Mouse (Mus musculus): ENCODE measurements around the gene Dnah2. TPM values are rescaled to one million over a fixed set of nuclear protein-coding genes. Genes with fewer than 3 reads are reported as not detected.

Gene Dnah2
- polyA plus RNA-seq, 1 experiment from 2014 or later, result 0.95 TPM

- peaks cover 72% of the 10 kb centered on the region for H3K4me1 ChIP-seq
- H3K27ac ChIP-seq, result peak overlapping the region; percentile 98
- H3K4me3 ChIP-seq, result peak overlapping the region; percentile 86
- peaks cover 32% of the 10 kb centered on the region for H3K27me3 ChIP-seq (ENCODE audit: insufficient read depth, poor library complexity, severe bottlenecking)
- no peaks in the 10 kb centered on the region for H3K9me3 ChIP-seq
- peak; percentile 98 for DNase-seq (ENCODE audit: low spot score)
- no peaks in the 10 kb centered on the region for H3K36me3 ChIP-seq
- under 1% methylated on average over 45 of the region's 45 CpGs for WGBS
These were observed 130.1 kb downstream of the Dnah2 start for GRCm38 (mm10) chr11:69418481-69419442.

- H3K4me3 ChIP-seq, result peak overlapping the region; percentile 86
- H3K4me1 ChIP-seq, result peaks cover 83% of the 10 kb centered on the region
- peaks cover 23% of the 10 kb centered on the region for H3K27me3 ChIP-seq (ENCODE audit: insufficient read depth, poor library complexity, severe bottlenecking)
- H3K9me3 ChIP-seq, result no peaks in the 10 kb centered on the region
- peak; percentile 97 for DNase-seq (ENCODE audit: low spot score)
- H3K27ac ChIP-seq, result peak overlapping the region; percentile 98
- under 1% methylated on average over 39 of the region's 39 CpGs for WGBS
- peaks cover 7% of the 10 kb centered on the region for H3K36me3 ChIP-seq
These were observed 131.2 kb downstream of the Dnah2 start for GRCm38 (mm10) chr11:69417449-69418384.

- Histone ChIP-seq H3K36me3 (peaks cover 12% of the 10 kb centered on the region), H3K27me3 (ENCODE audit: insufficient read depth, poor library complexity, severe bottlenecking) (peaks cover 16% of the 10 kb centered on the region), H3K9me3 (no peaks in the 10 kb centered on the region), H3K27ac (peak overlapping the region; percentile 98), H3K4me1 (peaks cover 90% of the 10 kb centered on the region), H3K4me3 (peak overlapping the region; percentile 86)
- no peak for DNase-seq (ENCODE audit: low spot score)
- 4% methylated on average over 8 of the region's 8 CpGs for WGBS
These were observed 131.9 kb downstream of the Dnah2 start for GRCm38 (mm10) chr11:69416921-69417448.

GRCm38 (mm10) chr11:69416509-69416908, 132.4 kb downstream of the Dnah2 start:
- under 1% methylated on average over 4 of the region's 4 CpGs for WGBS
- peaks cover 11% of the 10 kb centered on the region for H3K27me3 ChIP-seq (ENCODE audit: insufficient read depth, poor library complexity, severe bottlenecking)
- H3K27ac ChIP-seq, result peak overlapping the region; percentile 98
- peaks cover 92% of the 10 kb centered on the region for H3K4me1 ChIP-seq
- peaks cover 16% of the 10 kb centered on the region for H3K36me3 ChIP-seq
- no peaks in the 10 kb centered on the region for H3K9me3 ChIP-seq
- peak overlapping the region; percentile 86 for H3K4me3 ChIP-seq
- DNase-seq (ENCODE audit: low spot score), result no peak

- Histone ChIP-seq H3K27me3 (ENCODE audit: insufficient read depth, poor library complexity, severe bottlenecking) (peaks cover 5% of the 10 kb centered on the region; the same call in 1 of the 2 replicates), H3K4me3 (peak overlapping the region; percentile 86), H3K27ac (peak overlapping the region; percentile 98), H3K9me3 (no peaks in the 10 kb centered on the region), H3K36me3 (peaks cover 17% of the 10 kb centered on the region), H3K4me1 (peaks cover 92% of the 10 kb centered on the region)
- DNase-seq (ENCODE audit: low spot score), result no peak
- WGBS, result 1% methylated on average over 17 of the region's 25 CpGs
These were observed 133.1 kb downstream of the Dnah2 start for GRCm38 (mm10) chr11:69415668-69416451.

- no peaks in the 10 kb centered on the region for H3K27me3 ChIP-seq (ENCODE audit: insufficient read depth, poor library complexity, severe bottlenecking)
- WGBS, result 3% methylated on average over 3 of the region's 3 CpGs
- peaks cover 17% of the 10 kb centered on the region for H3K36me3 ChIP-seq
- H3K27ac ChIP-seq, result peak overlapping the region; percentile 98
- H3K4me1 ChIP-seq, result peaks cover 89% of the 10 kb centered on the region
- no peaks in the 10 kb centered on the region for H3K9me3 ChIP-seq
- no peak for DNase-seq (ENCODE audit: low spot score)
- peak overlapping the region; percentile 86 for H3K4me3 ChIP-seq
These were observed 133.6 kb downstream of the Dnah2 start for GRCm38 (mm10) chr11:69415327-69415667.

- peak overlapping the region; percentile 86 for H3K4me3 ChIP-seq
- no peak for DNase-seq (ENCODE audit: low spot score)
- no peaks in the 10 kb centered on the region for H3K27me3 ChIP-seq (ENCODE audit: insufficient read depth, poor library complexity, severe bottlenecking)
- H3K27ac ChIP-seq, result peak overlapping the region; percentile 98
- peaks cover 17% of the 10 kb centered on the region for H3K36me3 ChIP-seq
- no peaks in the 10 kb centered on the region for H3K9me3 ChIP-seq
- peaks cover 83% of the 10 kb centered on the region for H3K4me1 ChIP-seq
- WGBS, result 22% methylated on average over 4 of the region's 4 CpGs
These were observed 134.2 kb downstream of the Dnah2 start for GRCm38 (mm10) chr11:69414421-69415326.

GRCm38 (mm10) chr11:69413221-69414181, 135.4 kb downstream of the Dnah2 start, which contains the start of gene Kdm6b:
Gene Kdm6b (minus strand): TSS chr11:69413675.
- Histone ChIP-seq H3K36me3 (peaks cover 17% of the 10 kb centered on the region), H3K4me3 (peak within 1 kb of the TSS; percentile 86), H3K9me3 (no peaks in the 10 kb centered on the region), H3K27me3 (ENCODE audit: insufficient read depth, poor library complexity, severe bottlenecking) (no peaks in the 10 kb centered on the region), H3K4me1 (peaks cover 83% of the 10 kb centered on the region), H3K27ac (peak within 1 kb of the TSS; percentile 98)
- 40% methylated on average over 12 of the region's 12 CpGs for WGBS
- DNase-seq (ENCODE audit: low spot score), result no peak

GRCm38 (mm10) chr11:69412548-69412947, 136.4 kb downstream of the Dnah2 start:
- Histone ChIP-seq H3K4me1 (peaks cover 85% of the 10 kb centered on the region), H3K27ac (peak overlapping the region; percentile 98), H3K4me3 (peak overlapping the region; percentile 86), H3K9me3 (no peaks in the 10 kb centered on the region), H3K36me3 (peaks cover 23% of the 10 kb centered on the region), H3K27me3 (ENCODE audit: insufficient read depth, poor library complexity, severe bottlenecking) (no peaks in the 10 kb centered on the region)
- WGBS, result 57% methylated on average over 7 of the region's 7 CpGs
- no peak for DNase-seq (ENCODE audit: low spot score)

- Histone ChIP-seq H3K4me3 (peak overlapping the region; percentile 86), H3K27ac (peak overlapping the region; percentile 98), H3K4me1 (peaks cover 85% of the 10 kb centered on the region), H3K27me3 (ENCODE audit: insufficient read depth, poor library complexity, severe bottlenecking) (no peaks in the 10 kb centered on the region), H3K36me3 (peaks cover 32% of the 10 kb centered on the region), H3K9me3 (no peaks in the 10 kb centered on the region)
- peak; percentile 92 for DNase-seq (ENCODE audit: low spot score)
- WGBS, result under 1% methylated on average over 39 of the region's 39 CpGs
These were observed 137.2 kb downstream of the Dnah2 start for GRCm38 (mm10) chr11:69411538-69412203.
